Mouse (Mus musculus): ENCODE results near the gene Sept4. TPM values are rescaled to one million over a fixed set of nuclear protein-coding genes. Genes with fewer than 3 reads are reported as not detected.

Sept4 gene
- 3.1 and 3.9 TPM in 2 replicates for polyA plus RNA-seq (2012)

DNA sequence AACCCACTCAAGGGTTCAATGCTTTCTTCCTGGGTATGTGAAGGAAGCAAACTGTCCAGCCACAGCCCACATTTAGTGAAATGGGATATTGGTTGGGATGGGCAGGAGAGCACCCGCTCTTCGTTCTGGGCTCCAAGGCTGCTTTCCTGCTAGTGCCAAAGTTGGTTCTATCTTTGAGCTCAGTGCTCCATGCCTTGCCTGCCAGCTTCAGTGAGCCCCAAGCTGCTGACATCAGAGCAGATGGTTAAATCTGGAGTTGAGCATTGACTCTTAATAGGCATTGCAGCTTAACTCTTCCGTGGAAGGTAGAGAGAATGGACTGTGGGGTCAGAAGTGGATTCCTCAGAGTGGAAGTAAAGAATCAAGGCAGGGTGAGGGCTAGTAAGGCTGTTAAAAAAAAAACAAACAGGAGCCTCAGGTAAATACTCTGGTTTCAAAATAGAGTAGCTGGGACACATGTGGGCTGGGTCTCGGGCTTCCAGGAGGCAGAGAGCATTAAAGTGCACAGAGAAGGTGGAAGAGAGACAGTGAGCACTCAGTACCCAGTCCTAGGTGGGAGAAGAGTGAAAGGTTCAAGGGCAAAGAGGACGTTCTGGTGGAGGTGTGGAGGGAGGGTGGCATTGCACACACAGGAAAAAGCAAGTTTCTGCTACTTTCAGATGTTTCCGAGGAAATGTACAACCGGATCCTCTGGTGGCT lies at the start of gene Sept4:
Sept4 (plus strand) TSS at position 649 of the 699 bp plus-strand sequence.

DNA sequence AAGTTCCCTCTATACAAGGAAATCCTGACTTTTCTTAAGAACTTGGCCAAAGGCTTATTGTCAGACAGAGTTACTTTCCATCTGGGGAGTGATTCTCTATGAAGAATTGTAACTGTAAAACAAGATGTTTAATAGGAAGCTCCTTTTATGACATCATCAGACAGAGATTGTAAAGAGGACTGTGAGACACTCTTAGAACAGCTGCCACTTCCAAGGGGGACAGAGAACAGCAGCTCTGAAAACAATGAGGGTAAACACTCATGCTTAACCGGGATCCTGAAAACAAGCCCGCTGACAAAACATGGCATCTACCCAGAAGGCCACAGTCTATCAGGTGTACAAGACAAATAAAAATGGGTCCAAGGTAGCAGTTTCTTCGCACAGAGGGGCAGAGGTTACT lies 2.2 kb upstream of the Sept4 start, which contains the start of gene Gm11492:
Gm11492 (plus strand) TSS at position 153 of the 400 bp plus-strand sequence.

GRCm38 (mm10) chr11:87591526-87592353 lies 23.0 kb downstream of the Sept4 start, which contains the start of gene Mtmr4:
Mtmr4 (plus strand) TSS chr11:87592162.

DNA sequence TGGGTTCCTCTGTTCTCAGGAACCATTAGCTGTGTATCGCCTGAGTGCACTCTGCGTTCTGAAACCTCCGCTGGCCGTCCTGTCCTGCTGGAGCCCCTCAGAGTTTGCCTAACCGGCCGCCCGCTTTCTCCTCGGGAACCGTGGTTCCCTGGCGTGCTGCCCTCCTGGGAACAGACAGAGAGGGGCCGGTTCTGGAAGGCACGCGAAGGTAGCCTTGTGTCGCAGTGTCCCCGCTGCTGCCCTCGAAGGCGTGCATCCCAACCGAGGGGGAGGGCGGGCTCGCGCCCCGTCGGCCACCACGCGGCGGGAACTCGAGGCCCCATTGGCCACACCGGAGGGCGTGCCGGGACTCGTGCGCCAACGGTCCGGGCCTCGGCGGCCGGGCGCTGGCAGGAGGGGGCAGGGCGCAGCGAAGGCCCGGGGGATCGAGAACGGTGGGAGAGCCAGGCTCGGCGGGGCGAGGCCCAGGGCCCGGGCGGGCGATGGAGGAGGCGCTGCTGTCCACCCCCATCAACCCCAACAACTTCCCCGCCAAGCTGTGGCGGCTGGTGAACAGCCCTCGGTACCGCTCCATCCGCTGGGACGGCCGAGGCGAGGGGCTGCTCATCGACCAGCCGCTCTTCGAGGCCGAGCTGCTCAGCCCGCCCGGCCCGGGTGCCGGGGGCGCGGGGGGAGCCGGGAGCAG lies 48.2 kb downstream of the Sept4 start, which contains the start of gene Hsf5:
Hsf5 (plus strand) TSS at position 375 of the 685 bp plus-strand sequence.

Other genes with a start within 250 kb of the Sept4 start
- 0.51 and 1.5 TPM in 2 replicates for gene Ppm1e, start 209.9 kb upstream of the Sept4 start, polyA plus RNA-seq (2012)
- gene Rad51c, start 163.9 kb upstream of the Sept4 start, polyA plus RNA-seq (2012), result 0.90 and 1.8 TPM in 2 replicates
- 0.01 TPM in 1 of 2 replicates, not detected in the other for gene Tex14, start 163.8 kb upstream of the Sept4 start, polyA plus RNA-seq (2012)
- not detected in 2 replicates for gene Gm11492, start 2.2 kb upstream of the Sept4 start, polyA plus RNA-seq (2012)
- gene Mtmr4, start 23.3 kb downstream of the Sept4 start, polyA plus RNA-seq (2012), result 13.7 and 14.9 TPM in 2 replicates
- 0.01 TPM in 1 of 2 replicates, not detected in the other for gene Hsf5, start 48.3 kb downstream of the Sept4 start, polyA plus RNA-seq (2012)
- 1.6 and 3.4 TPM in 2 replicates for gene Rnf43, start 93.8 kb downstream of the Sept4 start, polyA plus RNA-seq (2012)
- gene Supt4a, start 168.6 kb downstream of the Sept4 start, polyA plus RNA-seq (2012), result 9.4 and 14.6 TPM in 2 replicates
- 73.7 and 77.6 TPM in 2 replicates for gene Tspoap1, start 191.6 kb downstream of the Sept4 start, polyA plus RNA-seq (2012)
- 6,503 and 9,975 TPM in 2 replicates for gene Mpo, start 224.7 kb downstream of the Sept4 start, polyA plus RNA-seq (2012)